ENCODE assay signal across 1 mouse cellular context in the genomic region with DNA sequence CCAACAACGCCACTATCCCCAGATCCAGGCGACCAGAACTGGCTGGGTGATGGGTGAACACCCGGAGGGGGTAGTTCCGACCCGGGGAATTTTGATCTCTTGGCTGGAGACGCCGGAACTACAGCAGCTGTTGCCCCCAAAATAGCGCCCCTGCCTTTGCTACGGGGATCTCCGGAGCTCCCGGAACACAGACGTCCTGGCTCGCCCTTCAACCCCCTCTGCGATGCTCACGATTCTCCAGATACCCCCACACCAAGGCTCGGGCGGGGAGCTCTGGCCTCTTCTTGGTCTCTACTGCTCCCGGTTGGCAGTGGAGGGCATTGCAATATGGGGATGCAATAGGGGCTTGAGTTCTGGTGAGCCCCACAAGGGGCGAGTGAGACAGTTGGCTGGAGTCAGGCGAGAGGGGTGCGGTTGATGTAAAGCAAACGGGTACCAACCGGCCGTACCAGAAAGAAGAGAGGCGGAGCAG.
TF ChIP-seq lines count a peak whose summit lies in the region.

No protein-coding gene starts in this region.

TF ChIP-seq in MEL, 35 proteins besides CTCF, POLR2A, EP300 and RAD21:
- peak; percentile 33 for TF ChIP-seq SMC3 (IDR thresholded peaks at IDR 0.05; ENCODE audit: low read depth, low read length)
- TF ChIP-seq JUND (IDR thresholded peaks at IDR 0.05; ENCODE audit: low read depth, low read length), result no peak
- TF ChIP-seq MYC (IDR thresholded peaks at IDR 0.05; ENCODE audit: low read depth, low read length), result no peak
- peak; percentile 81; the same call in 1 of the 2 replicates for TF ChIP-seq MAZ (IDR thresholded peaks at IDR 0.05; ENCODE audit: low read depth, low read length)
- TF ChIP-seq ZC3H11A (IDR thresholded peaks at IDR 0.05; ENCODE audit: low read depth, low read length), result peak; percentile 9; the same call in 1 of the 2 replicates
- TF ChIP-seq TCF12 (IDR thresholded peaks at IDR 0.05; ENCODE audit: low read depth, low read length), result peak; percentile 14; the same call in 1 of the 2 replicates
- 0 out of 2 replicates have a peak, but pooled peaks have one; percentile 32 for TF ChIP-seq MYB (IDR thresholded peaks at IDR 0.05; ENCODE audit: low read depth, low read length)
- TF ChIP-seq MAX (IDR thresholded peaks at IDR 0.05; ENCODE audit: low read length), result peak; percentile 4; the same call in 1 of the 2 replicates
- TF ChIP-seq UBTF (IDR thresholded peaks at IDR 0.05; ENCODE audit: borderline replicate concordance, insufficient read depth, low read depth, low read length), result 0 out of 2 replicates have a peak, but pooled peaks have one; percentile 21
- TF ChIP-seq NELFE (IDR thresholded peaks at IDR 0.05; ENCODE audit: low read depth, low read length), result peak; percentile 19; the same call in 1 of the 2 replicates
- no peak for TF ChIP-seq MAFK (IDR thresholded peaks at IDR 0.05; ENCODE audit: borderline replicate concordance, low read depth, low read length)
- 0 out of 2 replicates have a peak, but pooled peaks have one; percentile 18 for TF ChIP-seq MXI1 (IDR thresholded peaks at IDR 0.05; ENCODE audit: low read depth, low read length)
- TF ChIP-seq HCFC1 (IDR thresholded peaks at IDR 0.05; ENCODE audit: low read depth, low read length), result 0 out of 2 replicates have a peak, but pooled peaks have one; percentile 30
- TF ChIP-seq USF2 (IDR thresholded peaks at IDR 0.05; ENCODE audit: borderline replicate concordance in 1 of 2, insufficient read depth in 1 of 2, low read depth in 1 of 2, low read length in 2 of 2), result no peak
- no peak for TF ChIP-seq GATA1 (IDR thresholded peaks at IDR 0.05; ENCODE audit: low read depth, low read length)
- peak; percentile 7; the same call in 1 of the 2 replicates for TF ChIP-seq ETS1 (IDR thresholded peaks at IDR 0.05; ENCODE audit: low read depth, low read length)
- no peak for TF ChIP-seq RCOR1 (IDR thresholded peaks at IDR 0.05; ENCODE audit: low read depth, low read length)
- TF ChIP-seq TBP (IDR thresholded peaks at IDR 0.05; ENCODE audit: low read depth, low read length), result no peak
